Mouse (Mus musculus): ENCODE results near the gene Mfsd6. TPM values are rescaled to one million over a fixed set of nuclear protein-coding genes. Genes with fewer than 3 reads are reported as not detected.

Gene Mfsd6
- 0.53 TPM in 1 of 2 replicates, not detected in the other for total RNA-seq (2014; fragmentation: Nextera tagmentation)
- 5.0 and 5.9 TPM in 2 replicates for total RNA-seq (2017)
- 0.03 and 0.05 TPM in 2 replicates for polyA plus RNA-seq (2012)

GRCm38 (mm10) chr1:52727056-52727900 is at the start of gene Mfsd6:
Gene Mfsd6 (minus strand): TSS chr1:52727462.
- Histone ChIP-seq H3K36me3 (replicated peaks) (no peaks in the 10 kb centered on the region), H3K4me1 (ENCODE audit: insufficient read depth, low read depth, low read length) (peaks cover 8% of the 10 kb centered on the region), H3K27me3 (ENCODE audit: insufficient read depth, low read length) (peaks cover 27% of the 10 kb centered on the region), H3K9me3 (replicated peaks) (0 out of 2 replicates have a peak, but pooled peaks cover 2% of the 10 kb centered on the region), H3K4me3 (ENCODE audit: low read depth, low read length) (peak within 1 kb of the TSS; percentile 45; the same call in 1 of the 2 replicates)
- ATAC-seq (ENCODE audit: extremely low read depth, insufficient number of reproducible peaks, low FRiP score, poor library complexity, severe bottlenecking): no peak
- TF ChIP-seq CTCF (IDR thresholded peaks at IDR 0.05; ENCODE audit: low read depth, low read length): no peak
- no peak for TF ChIP-seq TAL1 (conservative IDR thresholded peaks at IDR 0.05; ENCODE audit: low read depth, low read length)
- TF ChIP-seq GATA2 (IDR thresholded peaks at IDR 0.05; ENCODE audit: borderline replicate concordance, low read depth, low read length): no peak
- no peak for TF ChIP-seq POLR2AphosphoS5 (IDR thresholded peaks at IDR 0.05; ENCODE audit: insufficient replicate concordance, low read depth, low read length)
- no peak for DNase-seq (ENCODE audit: low spot score)

GRCm38 (mm10) chr1:52765176-52766111 is 38.2 kb upstream of the Mfsd6 start:
- ATAC-seq (ENCODE audit: extremely low read depth, insufficient number of reproducible peaks, low FRiP score, poor library complexity, severe bottlenecking) (no peak), DNase-seq (ENCODE audit: low spot score) (no peak)
- no peaks in the 10 kb centered on the region for H3K36me3 ChIP-seq (replicated peaks)
- H3K4me3 ChIP-seq (ENCODE audit: low read depth, low read length): no peak overlapping the region
- H3K27me3 ChIP-seq (ENCODE audit: insufficient read depth, low read length): peaks cover 4% of the 10 kb centered on the region
- no peaks in the 10 kb centered on the region for H3K9me3 ChIP-seq (replicated peaks)
- peaks cover 4% of the 10 kb centered on the region for H3K4me1 ChIP-seq (ENCODE audit: insufficient read depth, low read depth, low read length)
- TF ChIP-seq GATA2 (IDR thresholded peaks at IDR 0.05; ENCODE audit: borderline replicate concordance, low read depth, low read length) (no peak), CTCF (IDR thresholded peaks at IDR 0.05; ENCODE audit: low read depth, low read length) (no peak), TAL1 (conservative IDR thresholded peaks at IDR 0.05; ENCODE audit: low read depth, low read length) (no peak), GATA1 (IDR thresholded peaks at IDR 0.05; ENCODE audit: borderline replicate concordance, low read length) (no peak), POLR2AphosphoS5 (IDR thresholded peaks at IDR 0.05; ENCODE audit: insufficient replicate concordance, low read depth, low read length) (no peak)

GRCm38 (mm10) chr1:52763894-52764809 is 36.9 kb upstream of the Mfsd6 start:
- Histone ChIP-seq H3K4me1 (ENCODE audit: insufficient read depth, low read depth, low read length) (peaks cover 4% of the 10 kb centered on the region), H3K36me3 (replicated peaks) (no peaks in the 10 kb centered on the region), H3K27me3 (ENCODE audit: insufficient read depth, low read length) (peaks cover 4% of the 10 kb centered on the region), H3K4me3 (ENCODE audit: low read depth, low read length) (peak overlapping the region; percentile 55), H3K9me3 (replicated peaks) (no peaks in the 10 kb centered on the region)
- DNase-seq (ENCODE audit: low spot score): no peak
- no peak for ATAC-seq (ENCODE audit: extremely low read depth, insufficient number of reproducible peaks, low FRiP score, poor library complexity, severe bottlenecking)
- TF ChIP-seq POLR2AphosphoS5 (IDR thresholded peaks at IDR 0.05; ENCODE audit: insufficient replicate concordance, low read depth, low read length): no peak
- TF ChIP-seq TAL1 (conservative IDR thresholded peaks at IDR 0.05; ENCODE audit: low read depth, low read length): no peak
- TF ChIP-seq GATA2 (IDR thresholded peaks at IDR 0.05; ENCODE audit: borderline replicate concordance, low read depth, low read length): no peak
- TF ChIP-seq GATA1 (IDR thresholded peaks at IDR 0.05; ENCODE audit: borderline replicate concordance, low read length): no peak
- no peak for TF ChIP-seq CTCF (IDR thresholded peaks at IDR 0.05; ENCODE audit: low read depth, low read length)

GRCm38 (mm10) chr1:52758174-52758573 is 30.9 kb upstream of the Mfsd6 start:
- H3K27me3 ChIP-seq (ENCODE audit: insufficient read depth, low read length): no peaks in the 10 kb centered on the region
- ATAC-seq (ENCODE audit: extremely low read depth, insufficient number of reproducible peaks, low FRiP score, poor library complexity, severe bottlenecking) (no peak), DNase-seq (ENCODE audit: low spot score) (no peak)
- no peaks in the 10 kb centered on the region for H3K36me3 ChIP-seq (replicated peaks)
- no peak for TF ChIP-seq POLR2AphosphoS5 (IDR thresholded peaks at IDR 0.05; ENCODE audit: insufficient replicate concordance, low read depth, low read length)
- TF ChIP-seq GATA2 (IDR thresholded peaks at IDR 0.05; ENCODE audit: borderline replicate concordance, low read depth, low read length): no peak
- no peak for TF ChIP-seq TAL1 (conservative IDR thresholded peaks at IDR 0.05; ENCODE audit: low read depth, low read length)
- TF ChIP-seq CTCF (IDR thresholded peaks at IDR 0.05; ENCODE audit: low read depth, low read length): no peak
- no peak for TF ChIP-seq GATA1 (IDR thresholded peaks at IDR 0.05; ENCODE audit: borderline replicate concordance, low read length)
- H3K9me3 ChIP-seq (replicated peaks): no peaks in the 10 kb centered on the region
- H3K4me1 ChIP-seq (ENCODE audit: insufficient read depth, low read depth, low read length): peaks cover 6% of the 10 kb centered on the region
- H3K4me3 ChIP-seq (ENCODE audit: low read depth, low read length): no peak overlapping the region

- peaks cover 3% of the 10 kb centered on the region; the same call in 1 of the 2 replicates for H3K27me3 ChIP-seq (ENCODE audit: insufficient read depth, low read length)
- H3K4me1 ChIP-seq (ENCODE audit: insufficient read depth, low read depth, low read length): peaks cover 13% of the 10 kb centered on the region
- no peak overlapping the region for H3K4me3 ChIP-seq (ENCODE audit: low read depth, low read length)
- H3K9me3 ChIP-seq (replicated peaks): no peaks in the 10 kb centered on the region
- no peaks in the 10 kb centered on the region for H3K36me3 ChIP-seq (replicated peaks)
- ATAC-seq (ENCODE audit: extremely low read depth, insufficient number of reproducible peaks, low FRiP score, poor library complexity, severe bottlenecking) (no peak), DNase-seq (ENCODE audit: low spot score) (no peak)
- TF ChIP-seq GATA2 (IDR thresholded peaks at IDR 0.05; ENCODE audit: borderline replicate concordance, low read depth, low read length): no peak
- no peak for TF ChIP-seq CTCF (IDR thresholded peaks at IDR 0.05; ENCODE audit: low read depth, low read length)
- no peak for TF ChIP-seq TAL1 (conservative IDR thresholded peaks at IDR 0.05; ENCODE audit: low read depth, low read length)
- no peak for TF ChIP-seq GATA1 (IDR thresholded peaks at IDR 0.05; ENCODE audit: borderline replicate concordance, low read length)
- no peak for TF ChIP-seq POLR2AphosphoS5 (IDR thresholded peaks at IDR 0.05; ENCODE audit: insufficient replicate concordance, low read depth, low read length)
Observed at GRCm38 (mm10) chr1:52754331-52754730, 27.1 kb upstream of the Mfsd6 start.
